Mouse (Mus musculus) heart, embryonic 10.5 days (tissue): ENCODE measurements around the gene Padi3. TPM values are rescaled to one million over a fixed set of nuclear protein-coding genes. Genes with fewer than 3 reads are reported as not detected.

Source experiments
- polyA plus RNA-seq: library from polyadenylated mRNA; unstranded; fragments of >200 nt; fragmentation: Nextera tagmentation; extraction: Ambion mirVana; gene quantifications from 2 replicates; pipeline ENCODE4 v1.2.1, GENCODE M21; 2016

Gene Padi3
- polyA plus RNA-seq, 1 experiment from 2014 or later = 0.87 TPM

Other genes starting within 250 kb of the Padi3 start
- 13.3 and 14.9 TPM in 2 replicates for gene Arhgef10l, start 144.6 kb downstream of the Padi3 start, polyA plus RNA-seq
- gene Rcc2, start 110.1 kb downstream of the Padi3 start, polyA plus RNA-seq = 18.0 and 29.0 TPM in 2 replicates
- gene Padi6, start 68.0 kb downstream of the Padi3 start, polyA plus RNA-seq = not detected in 2 replicates
- gene Padi4, start 36.4 kb downstream of the Padi3 start, polyA plus RNA-seq = 1.9 and 2.9 TPM in 2 replicates
- gene Padi1, start 35.1 kb upstream of the Padi3 start, polyA plus RNA-seq = 0.16 TPM in 2 replicates
- 2.9 and 6.3 TPM in 2 replicates for gene Padi2, start 95.7 kb upstream of the Padi3 start, polyA plus RNA-seq
- gene Sdhb, start 150.6 kb upstream of the Padi3 start, polyA plus RNA-seq = 605 and 778 TPM in 2 replicates
- 34.9 and 37.8 TPM in 2 replicates for gene Atp13a2, start 176.2 kb upstream of the Padi3 start, polyA plus RNA-seq
- 159 and 233 TPM in 2 replicates for gene Mfap2, start 199.8 kb upstream of the Padi3 start, polyA plus RNA-seq
- gene Crocc, start 249.9 kb upstream of the Padi3 start, polyA plus RNA-seq = 4.7 and 6.4 TPM in 2 replicates